Mouse (Mus musculus): ENCODE results near the gene Fbn1.

Fbn1 gene

GRCm38 (mm10) chr2:125496696-125497095, 11.1 kb downstream of the Fbn1 start:
- DNase-seq: no peak

GRCm38 (mm10) chr2:125494831-125495812, 12.7 kb downstream of the Fbn1 start:
- DNase-seq: no peak

GRCm38 (mm10) chr2:125494291-125494690, 13.5 kb downstream of the Fbn1 start:
- DNase-seq: no peak

- no peak for DNase-seq
Measured at GRCm38 (mm10) chr2:125492050-125492900, 15.5 kb downstream of the Fbn1 start.

GRCm38 (mm10) chr2:125489979-125490378, 17.8 kb downstream of the Fbn1 start:
- DNase-seq: no peak

- DNase-seq: no peak
Measured at GRCm38 (mm10) chr2:125484910-125485309, 22.9 kb downstream of the Fbn1 start.

- no peak for DNase-seq
Measured at GRCm38 (mm10) chr2:125484164-125484563, 23.6 kb downstream of the Fbn1 start.

GRCm38 (mm10) chr2:125481531-125482317, 26.1 kb downstream of the Fbn1 start:
- no peak for DNase-seq

GRCm38 (mm10) chr2:125481116-125481515, 26.7 kb downstream of the Fbn1 start:
- no peak for DNase-seq

- no peak for DNase-seq
Measured at GRCm38 (mm10) chr2:125480057-125480456, 27.7 kb downstream of the Fbn1 start.

- no peak for DNase-seq
Measured at GRCm38 (mm10) chr2:125478705-125479104, 29.1 kb downstream of the Fbn1 start.

- DNase-seq: no peak
Measured at GRCm38 (mm10) chr2:125477367-125477766, 30.4 kb downstream of the Fbn1 start.

- no peak for DNase-seq
Measured at GRCm38 (mm10) chr2:125476231-125476630, 31.6 kb downstream of the Fbn1 start.

- no peak for DNase-seq
Measured at GRCm38 (mm10) chr2:125474690-125475089, 33.1 kb downstream of the Fbn1 start.

- no peak for DNase-seq
Measured at GRCm38 (mm10) chr2:125473228-125473627, 34.6 kb downstream of the Fbn1 start.

GRCm38 (mm10) chr2:125471721-125472120, 36.1 kb downstream of the Fbn1 start:
- no peak for DNase-seq

- DNase-seq: no peak
Measured at GRCm38 (mm10) chr2:125470553-125471295, 37.1 kb downstream of the Fbn1 start.

GRCm38 (mm10) chr2:125464036-125464435, 43.8 kb downstream of the Fbn1 start:
- DNase-seq: no peak

- DNase-seq: no peak
Measured at GRCm38 (mm10) chr2:125459087-125459486, 48.7 kb downstream of the Fbn1 start.

- peak; percentile 23 for DNase-seq
Measured at GRCm38 (mm10) chr2:125456059-125456789, 51.6 kb downstream of the Fbn1 start.

- no peak for DNase-seq
Measured at GRCm38 (mm10) chr2:125454781-125455180, 53.0 kb downstream of the Fbn1 start.

Data from thymus, postnatal 25 days (tissue).